Mouse (Mus musculus): ENCODE data around the gene Slitrk5.

DNA sequence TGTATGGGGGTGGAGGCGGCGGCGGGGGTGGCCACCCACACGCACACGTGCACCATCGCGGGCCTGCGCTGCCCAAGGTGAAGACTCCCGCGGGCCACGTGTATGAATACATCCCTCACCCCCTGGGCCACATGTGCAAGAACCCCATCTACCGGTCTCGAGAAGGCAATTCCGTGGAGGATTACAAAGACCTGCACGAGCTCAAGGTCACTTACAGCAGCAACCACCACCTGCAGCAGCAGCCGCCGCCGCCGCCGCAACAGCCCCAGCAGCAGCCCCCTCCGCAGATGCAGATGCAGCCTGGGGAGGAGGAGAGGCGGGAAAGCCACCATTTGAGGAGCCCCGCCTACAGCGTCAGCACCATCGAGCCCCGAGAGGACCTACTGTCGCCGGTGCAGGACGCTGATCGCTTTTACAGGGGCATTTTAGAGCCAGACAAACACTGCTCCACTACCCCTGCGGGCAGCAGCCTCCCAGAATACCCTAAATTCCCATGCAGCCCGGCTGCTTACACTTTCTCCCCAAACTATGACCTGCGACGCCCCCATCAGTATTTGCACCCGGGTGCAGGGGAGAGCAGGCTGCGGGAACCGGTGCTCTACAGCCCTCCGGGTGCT is 6.3 kb downstream of the Slitrk5 start:
- TF ChIP-seq POLR2A (IDR thresholded peaks at IDR 0.05; ENCODE audit: borderline replicate concordance, insufficient read depth, low read length) (no peak), CTCF (IDR thresholded peaks at IDR 0.05; ENCODE audit: borderline replicate concordance, insufficient read depth, low read depth, low read length) (no peak)

All from cerebellum, adult 2 months (tissue).